Mouse (Mus musculus): ENCODE results near the gene Tfap2a. TPM values are rescaled to one million over a fixed set of nuclear protein-coding genes. Genes with fewer than 3 reads are reported as not detected.
A peak's percentile ranks its signal among the peaks of the same experiment; 100 is the strongest.

Tfap2a gene
- polyA plus RNA-seq, 1 experiment from 2014 or later = 0.19 TPM

DNA sequence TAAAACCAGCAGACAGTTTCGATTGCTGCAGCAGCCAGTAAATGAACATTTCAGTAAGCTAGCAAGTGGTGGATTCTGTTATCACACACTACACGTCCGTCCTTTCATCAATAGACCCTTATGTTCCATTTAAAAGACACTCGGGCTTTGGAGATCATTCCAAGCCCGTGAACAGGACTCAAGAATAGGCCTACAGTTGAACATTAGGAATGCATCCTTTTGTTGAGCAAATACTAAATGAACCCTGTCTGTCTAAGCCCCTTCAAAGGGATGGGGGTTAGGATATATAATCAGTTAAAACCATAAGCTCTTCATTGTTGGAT, 14.6 kb downstream of the Tfap2a start:
- WGBS = 8% methylated on average over 5 of the region's 5 CpGs
- Histone ChIP-seq H3K27ac (ENCODE audit: poor library complexity, severe bottlenecking) (no peak overlapping the region), H3K9me3 (replicated peaks) (no peaks in the 10 kb centered on the region), H3K4me1 (replicated peaks) (peaks cover 8% of the 10 kb centered on the region; the same call in 1 of the 2 replicates), H3K36me3 (no peaks in the 10 kb centered on the region), H3K4me2 (peak overlapping the region; percentile 89), H3K27me3 (replicated peaks) (peaks cover 57% of the 10 kb centered on the region), H3K4me3 (peak overlapping the region; percentile 57), H3K9ac (peak overlapping the region; percentile 44; the same call in 1 of the 2 replicates)
- ATAC-seq (ENCODE audit: insufficient number of reproducible peaks, low FRiP score) = no peak

DNA sequence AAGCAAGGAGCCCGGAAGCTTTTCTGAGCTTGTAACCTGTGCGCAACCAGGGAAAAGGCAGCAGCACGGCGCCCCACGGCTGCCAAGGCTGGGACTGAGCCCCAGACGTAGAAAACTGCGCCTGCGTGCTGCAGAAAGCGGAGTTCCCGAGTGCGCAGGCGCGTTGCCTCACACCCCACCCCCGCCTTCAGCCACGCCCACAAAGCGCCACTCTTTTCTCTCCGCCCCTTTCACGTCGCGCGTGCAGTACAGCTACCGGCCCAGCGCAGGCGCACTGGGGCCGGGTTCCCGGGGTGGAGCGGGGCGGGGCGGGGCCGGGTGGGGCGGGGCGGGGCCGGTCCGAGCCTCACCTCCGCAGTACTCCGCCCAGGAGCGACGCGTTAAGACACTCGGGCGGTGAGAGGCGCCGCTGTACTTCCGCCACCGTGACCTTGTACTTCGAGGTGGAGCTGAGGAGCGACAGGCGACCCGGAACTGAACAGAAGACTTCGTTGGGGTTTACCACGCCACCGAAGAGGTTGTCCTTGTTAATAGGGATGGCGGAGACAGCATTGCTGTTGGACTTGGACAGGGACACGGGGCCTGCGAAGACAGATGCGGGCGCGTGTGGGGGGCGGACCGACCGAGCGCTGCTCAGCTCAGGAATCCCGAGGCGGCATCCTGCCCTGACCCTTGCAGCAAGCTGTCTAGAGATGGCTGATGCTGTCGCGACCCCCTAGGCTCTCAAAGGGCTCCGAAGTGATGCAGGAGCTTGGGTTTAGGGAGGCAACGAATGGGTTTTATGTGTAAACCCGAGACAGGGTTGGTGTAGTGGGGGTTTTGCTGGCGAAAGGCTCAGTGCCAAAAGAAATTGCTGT, 15.2 kb downstream of the Tfap2a start:
- Histone ChIP-seq H3K9me3 (replicated peaks) (no peaks in the 10 kb centered on the region), H3K4me1 (replicated peaks) (peaks cover 8% of the 10 kb centered on the region; the same call in 1 of the 2 replicates), H3K4me2 (peak overlapping the region; percentile 89), H3K4me3 (peak overlapping the region; percentile 57), H3K9ac (peak overlapping the region; percentile 59), H3K27me3 (replicated peaks) (peaks cover 57% of the 10 kb centered on the region), H3K27ac (ENCODE audit: poor library complexity, severe bottlenecking) (no peak overlapping the region), H3K36me3 (no peaks in the 10 kb centered on the region)
- ATAC-seq (ENCODE audit: insufficient number of reproducible peaks, low FRiP score) = peak; percentile 98
- WGBS = under 1% methylated on average over 69 of the region's 70 CpGs

DNA sequence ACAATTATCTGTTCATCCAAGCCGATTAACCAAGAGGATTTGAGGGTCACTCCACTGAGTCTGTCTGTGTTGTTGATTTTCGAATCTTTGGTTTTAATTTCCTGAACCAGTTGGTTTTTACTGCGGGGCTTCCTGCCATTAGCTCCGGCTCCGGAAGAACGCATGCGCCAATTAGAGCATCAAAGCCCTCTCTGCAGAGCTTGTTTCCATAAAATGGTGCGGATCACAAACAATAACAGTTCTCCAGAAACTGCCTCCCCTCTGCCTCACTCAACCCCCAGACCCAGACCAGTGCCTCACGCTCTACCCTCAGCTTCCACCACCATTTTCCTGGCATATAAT, 18.5 kb downstream of the Tfap2a start:
- H3K4me3 ChIP-seq = no peak overlapping the region
- no peak overlapping the region for H3K27ac ChIP-seq (ENCODE audit: poor library complexity, severe bottlenecking)
- no peak overlapping the region for H3K9ac ChIP-seq
- peaks cover 62% of the 10 kb centered on the region for H3K27me3 ChIP-seq (replicated peaks)
- ATAC-seq (ENCODE audit: insufficient number of reproducible peaks, low FRiP score) = no peak
- whole genome bisulfite sequencing = 12% methylated on average over 9 of the region's 9 CpGs
- H3K36me3 ChIP-seq = no peaks in the 10 kb centered on the region
- peak overlapping the region; percentile 20 for H3K4me2 ChIP-seq
- H3K9me3 ChIP-seq (replicated peaks) = no peaks in the 10 kb centered on the region
- H3K4me1 ChIP-seq (replicated peaks) = peaks cover 14% of the 10 kb centered on the region

DNA sequence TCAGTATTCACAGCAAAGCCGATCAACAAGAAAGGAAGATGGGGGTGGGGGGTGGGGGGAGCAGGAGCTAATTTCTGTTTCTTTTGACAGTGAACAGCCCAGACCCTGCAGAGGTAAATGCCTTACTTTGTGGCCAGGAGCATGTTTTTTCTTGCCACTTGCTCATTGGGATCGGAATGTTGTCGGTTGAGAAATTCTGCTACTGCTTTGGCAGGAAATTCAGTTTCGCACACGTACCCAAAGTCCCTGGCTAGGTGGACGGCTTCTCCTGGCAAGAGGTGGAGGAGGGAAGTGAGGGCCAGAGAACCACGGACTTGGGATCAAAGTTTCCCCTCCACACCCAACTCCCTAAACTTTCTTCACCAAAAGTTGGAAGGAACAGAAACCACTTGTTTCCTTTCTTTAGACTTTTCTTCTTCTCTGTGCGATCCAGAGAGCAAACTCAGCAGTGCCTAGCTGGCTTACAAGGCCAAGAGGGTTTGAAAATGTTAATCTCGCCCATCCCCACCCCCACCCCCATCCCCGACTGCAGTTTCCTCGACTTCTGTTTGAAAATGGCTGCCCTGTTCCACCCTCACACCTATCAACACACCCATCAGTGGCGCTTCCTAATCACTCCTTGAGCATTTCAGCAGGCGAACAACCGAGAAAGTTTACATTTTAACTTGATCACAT, 19.0 kb downstream of the Tfap2a start:
- Histone ChIP-seq H3K4me1 (replicated peaks) (peaks cover 14% of the 10 kb centered on the region), H3K27me3 (replicated peaks) (peaks cover 64% of the 10 kb centered on the region), H3K9ac (no peak overlapping the region), H3K9me3 (replicated peaks) (no peaks in the 10 kb centered on the region), H3K4me3 (no peak overlapping the region), H3K36me3 (no peaks in the 10 kb centered on the region), H3K4me2 (peak overlapping the region; percentile 20), H3K27ac (ENCODE audit: poor library complexity, severe bottlenecking) (no peak overlapping the region)
- 17% methylated on average over 14 of the region's 14 CpGs for WGBS
- ATAC-seq (ENCODE audit: insufficient number of reproducible peaks, low FRiP score) = no peak

DNA sequence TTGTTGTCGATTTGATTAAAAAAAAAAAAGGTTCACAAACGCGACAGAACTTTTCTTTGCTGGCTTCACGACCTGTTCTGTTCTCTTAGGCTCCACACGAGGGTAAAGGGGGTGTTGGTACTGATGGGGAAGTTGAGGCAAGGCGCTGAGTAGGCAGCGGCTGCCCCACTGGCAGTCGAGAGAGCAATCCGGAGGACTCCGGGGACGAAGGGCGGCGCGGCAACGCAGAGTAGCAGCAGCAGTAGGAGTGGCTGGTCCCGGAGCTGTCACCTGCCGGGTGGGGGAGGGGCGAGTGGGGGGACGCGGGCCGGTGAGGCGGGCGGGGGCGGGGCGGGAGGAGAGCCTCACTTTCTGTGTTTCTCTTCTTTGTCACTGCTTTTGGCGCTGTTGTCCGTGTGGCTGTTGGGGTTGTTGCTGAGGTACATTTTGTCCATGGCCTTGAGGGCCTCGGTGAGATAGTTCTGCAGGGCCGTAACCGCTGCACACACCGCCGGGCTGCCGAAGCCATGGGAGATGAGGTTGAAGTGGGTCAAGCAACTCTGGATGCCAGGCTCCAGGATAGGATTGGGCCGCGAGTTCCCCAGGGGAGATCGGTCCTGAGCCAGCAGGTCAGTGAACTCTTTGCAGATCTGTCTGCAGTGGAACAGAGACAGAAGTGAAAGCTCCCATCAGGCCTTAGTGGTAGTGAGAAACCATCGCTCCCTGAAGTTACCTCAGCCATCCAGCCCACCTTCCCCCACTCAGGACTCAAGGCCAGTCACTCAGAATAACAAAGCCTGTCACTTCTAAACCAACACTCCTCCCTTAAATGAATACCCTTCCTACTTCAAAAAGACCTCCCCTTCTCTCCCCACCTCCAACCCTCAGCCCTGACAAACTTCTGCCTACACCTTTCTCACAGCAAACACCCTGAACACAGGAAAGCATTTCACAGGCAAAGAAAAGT, 21.1 kb downstream of the Tfap2a start:
- Histone ChIP-seq H3K36me3 (no peaks in the 10 kb centered on the region), H3K4me1 (replicated peaks) (peaks cover 10% of the 10 kb centered on the region), H3K27me3 (replicated peaks) (peaks cover 74% of the 10 kb centered on the region), H3K27ac (ENCODE audit: poor library complexity, severe bottlenecking) (no peak overlapping the region), H3K4me2 (peak overlapping the region; percentile 68), H3K9ac (peak overlapping the region; percentile 46; the same call in 1 of the 2 replicates), H3K4me3 (peak overlapping the region; percentile 29), H3K9me3 (replicated peaks) (no peaks in the 10 kb centered on the region)
- no peak for ATAC-seq (ENCODE audit: insufficient number of reproducible peaks, low FRiP score)
- 6% methylated on average over 37 of the region's 37 CpGs for WGBS

DNA sequence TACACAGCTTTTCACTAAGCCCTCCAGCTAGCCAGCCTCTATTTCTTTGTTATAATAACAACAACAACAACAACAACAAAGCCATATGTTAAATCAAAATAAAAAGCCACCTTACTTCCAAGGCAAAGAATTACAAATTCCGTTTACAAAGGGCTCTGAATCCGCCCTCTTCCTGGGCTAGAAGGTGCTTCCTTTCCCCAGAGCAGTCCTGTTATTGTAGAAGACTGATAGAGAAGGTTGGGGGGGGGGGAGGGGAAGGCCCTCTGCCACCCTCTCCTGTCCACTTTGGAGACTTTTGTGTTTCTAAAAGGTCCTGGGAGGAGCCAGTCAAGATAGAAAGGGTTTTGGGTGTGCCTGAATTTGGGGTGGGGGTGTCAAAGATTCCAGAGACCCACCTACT, 23.6 kb downstream of the Tfap2a start:
- 4% methylated on average over 2 of the region's 2 CpGs for WGBS
- ATAC-seq (ENCODE audit: insufficient number of reproducible peaks, low FRiP score) = no peak

DNA sequence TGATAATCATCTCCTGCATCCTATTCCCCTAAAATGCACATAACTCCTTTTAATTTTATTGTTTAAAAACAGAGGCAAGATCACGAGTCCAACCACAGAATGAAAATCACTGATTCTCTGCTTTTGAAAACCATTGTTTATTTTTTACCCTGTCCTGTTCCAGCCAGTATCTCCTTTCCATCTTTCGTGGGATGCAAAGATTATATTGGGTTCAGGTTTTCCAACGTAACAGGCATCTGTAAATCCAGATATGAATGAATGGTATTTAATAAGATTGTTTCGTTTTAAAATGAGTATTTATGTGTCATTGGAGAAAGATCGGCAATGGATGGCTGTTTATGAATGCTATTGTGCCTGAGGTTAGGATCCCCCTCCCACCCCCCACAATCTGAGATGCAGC, 24.5 kb downstream of the Tfap2a start:
- H3K27ac ChIP-seq (ENCODE audit: poor library complexity, severe bottlenecking) = no peak overlapping the region
- H3K4me1 ChIP-seq (replicated peaks) = peaks cover 5% of the 10 kb centered on the region; the same call in 1 of the 2 replicates
- H3K27me3 ChIP-seq (replicated peaks) = peaks cover 86% of the 10 kb centered on the region
- no peak for ATAC-seq (ENCODE audit: insufficient number of reproducible peaks, low FRiP score)
- H3K36me3 ChIP-seq = no peaks in the 10 kb centered on the region
- H3K4me2 ChIP-seq = no peak overlapping the region
- H3K9ac ChIP-seq = no peak overlapping the region
- WGBS = 7% methylated on average over 5 of the region's 5 CpGs
- H3K9me3 ChIP-seq (replicated peaks) = no peaks in the 10 kb centered on the region
- H3K4me3 ChIP-seq = no peak overlapping the region

More for the DNA sequence above, 23.6 kb downstream of the Tfap2a start:
- H3K4me2 ChIP-seq = no peak overlapping the region
- H3K27ac ChIP-seq (ENCODE audit: poor library complexity, severe bottlenecking) = no peak overlapping the region
- H3K27me3 ChIP-seq (replicated peaks) = peaks cover 86% of the 10 kb centered on the region
- H3K9ac ChIP-seq = no peak overlapping the region
- H3K9me3 ChIP-seq (replicated peaks) = no peaks in the 10 kb centered on the region
- H3K4me1 ChIP-seq (replicated peaks) = peaks cover 9% of the 10 kb centered on the region
- H3K4me3 ChIP-seq = no peak overlapping the region
- no peaks in the 10 kb centered on the region for H3K36me3 ChIP-seq

DNA sequence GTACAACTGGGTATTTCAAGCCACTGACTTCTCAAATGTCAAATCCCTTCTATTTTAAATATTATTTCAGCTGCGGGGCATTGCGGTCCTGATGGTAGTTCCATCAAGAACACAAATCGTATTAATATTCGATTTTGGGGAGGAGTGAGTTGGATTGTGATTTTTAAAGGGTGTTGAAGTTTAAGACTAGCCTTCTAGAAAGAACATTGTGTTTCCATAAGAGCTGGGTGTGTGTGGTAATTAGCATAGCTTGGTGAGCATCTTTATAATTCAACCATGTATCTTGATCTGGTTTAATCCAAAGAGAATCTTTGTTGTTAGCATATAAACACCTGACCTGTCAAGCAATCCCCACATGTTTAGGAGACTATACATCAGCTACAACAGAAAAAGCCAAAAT, 24.9 kb downstream of the Tfap2a start:
- Histone ChIP-seq H3K27ac (ENCODE audit: poor library complexity, severe bottlenecking) (no peak overlapping the region), H3K4me2 (no peak overlapping the region), H3K27me3 (replicated peaks) (peaks cover 86% of the 10 kb centered on the region), H3K36me3 (no peaks in the 10 kb centered on the region), H3K4me1 (replicated peaks) (peaks cover 5% of the 10 kb centered on the region; the same call in 1 of the 2 replicates), H3K4me3 (no peak overlapping the region), H3K9me3 (replicated peaks) (no peaks in the 10 kb centered on the region), H3K9ac (no peak overlapping the region)
- no peak for ATAC-seq (ENCODE audit: insufficient number of reproducible peaks, low FRiP score)
- WGBS = 11% methylated on average over 4 of the region's 4 CpGs

DNA sequence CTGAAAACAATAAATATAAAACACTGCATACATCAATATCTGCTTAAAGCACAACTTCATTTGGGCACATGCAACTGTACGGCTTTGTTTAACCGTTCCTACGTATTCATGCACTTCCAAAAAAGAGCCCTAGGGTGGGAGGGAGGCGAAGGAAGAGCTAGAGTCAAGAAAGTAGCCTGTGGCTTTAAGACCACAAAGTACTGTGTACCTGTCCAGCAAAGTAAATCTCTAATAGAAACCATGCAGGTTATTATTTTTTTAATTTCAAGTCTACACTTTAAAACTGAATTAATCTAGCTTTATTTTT, 25.7 kb downstream of the Tfap2a start:
- Histone ChIP-seq H3K36me3 (no peaks in the 10 kb centered on the region), H3K9me3 (replicated peaks) (no peaks in the 10 kb centered on the region), H3K9ac (no peak overlapping the region), H3K27ac (ENCODE audit: poor library complexity, severe bottlenecking) (no peak overlapping the region), H3K27me3 (replicated peaks) (peaks cover 84% of the 10 kb centered on the region), H3K4me2 (no peak overlapping the region), H3K4me3 (no peak overlapping the region), H3K4me1 (replicated peaks) (peaks cover 5% of the 10 kb centered on the region; the same call in 1 of the 2 replicates)
- 2% methylated on average over 4 of the region's 4 CpGs for WGBS
- no peak for ATAC-seq (ENCODE audit: insufficient number of reproducible peaks, low FRiP score)

DNA sequence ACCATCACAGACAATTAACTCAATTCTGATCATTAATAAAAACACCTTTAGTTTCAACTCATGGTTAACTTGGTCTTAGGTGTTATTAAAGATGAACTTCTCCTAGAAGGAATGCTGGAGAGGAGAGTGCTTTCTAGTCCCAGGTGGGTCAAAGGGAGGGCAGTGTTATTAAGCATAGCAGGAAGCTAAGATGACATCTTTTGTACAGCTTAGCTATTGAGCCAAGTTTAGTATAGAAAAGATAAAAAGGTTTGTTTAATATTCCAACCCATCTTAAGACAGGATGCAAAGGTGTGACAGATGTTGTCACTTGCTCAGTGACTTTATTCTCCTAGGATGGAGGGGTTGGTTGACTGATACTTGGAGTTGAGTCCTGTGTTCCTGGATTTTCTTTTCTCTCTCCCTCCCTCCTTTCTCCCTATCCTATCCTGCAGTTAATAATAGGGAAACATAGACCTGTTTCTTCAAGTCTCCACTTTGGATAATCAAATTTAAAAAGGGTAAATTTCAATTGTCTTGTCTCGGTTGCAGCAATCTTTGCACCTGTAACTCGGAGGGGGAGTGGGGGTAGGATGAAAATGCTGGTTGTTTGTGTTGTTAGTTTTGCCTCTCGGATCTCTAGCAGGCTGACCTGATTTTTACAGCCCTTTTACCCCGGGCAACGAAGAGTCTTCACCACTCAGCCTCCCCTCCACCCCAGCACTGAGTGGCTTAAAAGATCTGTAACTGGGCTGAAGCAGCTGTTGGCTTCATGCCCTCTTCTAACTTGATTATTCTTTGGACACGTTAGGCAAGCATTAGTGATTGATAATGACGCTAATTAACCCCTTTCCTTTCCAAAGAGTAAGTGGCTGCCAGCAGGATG, 26.3 kb downstream of the Tfap2a start:
- peaks cover 3% of the 10 kb centered on the region; the same call in 1 of the 2 replicates for H3K4me1 ChIP-seq (replicated peaks)

More for the DNA sequence above, 26.3 kb downstream of the Tfap2a start:
- Histone ChIP-seq H3K4me2 (no peak overlapping the region), H3K36me3 (no peaks in the 10 kb centered on the region), H3K27me3 (replicated peaks) (peaks cover 84% of the 10 kb centered on the region), H3K9ac (no peak overlapping the region), H3K27ac (ENCODE audit: poor library complexity, severe bottlenecking) (no peak overlapping the region), H3K9me3 (replicated peaks) (no peaks in the 10 kb centered on the region), H3K4me3 (no peak overlapping the region)
- no peak for ATAC-seq (ENCODE audit: insufficient number of reproducible peaks, low FRiP score)
- 2% methylated on average over 7 of the region's 7 CpGs for WGBS

Data from heart, embryonic 12.5 days (tissue).